Mouse (Mus musculus) embryonic facial prominence, embryonic 10.5 days (tissue): ENCODE data around the gene Bmp8a. TPM values are rescaled to one million over a fixed set of nuclear protein-coding genes. Genes with fewer than 3 reads are reported as not detected.
"Not testable (repeated sequence)": the region's sequence is repeated elsewhere in the genome, so short reads cannot be mapped to it uniquely, and the experiment has no call there.

Experiments
- DNase-seq: peaks from one replicate; pipeline ENCODE4 v3.0.0-alpha.2; 2017; ENCODE audit warnings: low spot score
- H3K27ac ChIP-seq: fragments of 300-500 bp; sonication (generic); replicated peaks from 2 replicates; pipeline ENCODE4 v1.5.1; 2016; ENCODE audit warnings: mild to moderate bottlenecking
- H3K27me3 ChIP-seq: fragments of 300-500 bp; sonication (generic); replicated peaks from 2 replicates; pipeline ENCODE4 v1.6.1; 2016; ENCODE audit warnings: low read depth, mild to moderate bottlenecking; ENCODE audit not compliant: poor library complexity, severe bottlenecking
- H3K36me3 ChIP-seq: fragments of 300-500 bp; sonication (generic); replicated peaks from 2 replicates; pipeline ENCODE4 v1.6.1; 2016; ENCODE audit warnings: mild to moderate bottlenecking, moderate library complexity
- H3K4me1 ChIP-seq: fragments of 300-500 bp; sonication (generic); 2 replicates; pipeline ENCODE4 v1.6.1; 2016
- H3K4me3 ChIP-seq: fragments of 300-500 bp; sonication (generic); 2 replicates; pipeline ENCODE4 v1.5.1; 2016; ENCODE audit warnings: mild to moderate bottlenecking, moderate library complexity
- H3K9me3 ChIP-seq: fragments of 300-500 bp; sonication (generic); 2 replicates; pipeline ENCODE4 v1.6.1; 2016; ENCODE audit warnings: mild to moderate bottlenecking
- WGBS: fragments of 180-500 bp; shearing (Covaris S2); methylation state at CpG from one replicate; pipeline ENCODE4 v1.1.7; 2016; 5-methylcytosine and 5-hydroxymethylcytosine counted together
- polyA plus RNA-seq: library from polyadenylated mRNA; unstranded; fragments of >200 nt; fragmentation: Nextera tagmentation; extraction: Ambion mirVana; gene quantifications from 2 replicates; pipeline ENCODE4 v1.2.1, GENCODE M21; 2016

Gene Bmp8a
- polyA plus RNA-seq, 1 experiment from 2014 or later = not detected

- Histone ChIP-seq H3K4me3 (no peak overlapping the region), H3K27me3 (no peaks in the 10 kb centered on the region), H3K36me3 (peaks cover 99% of the 10 kb centered on the region), H3K4me1 (no peaks in the 10 kb centered on the region), H3K9me3 (no peaks in the 10 kb centered on the region), H3K27ac (no peak overlapping the region)
- 92% methylated on average over 22 of the region's 22 CpGs for WGBS
- DNase-seq = no peak
Measured at GRCm38 (mm10) chr4:123297195-123297960, 45.7 kb downstream of the Bmp8a start.

- H3K27me3 ChIP-seq = no peaks in the 10 kb centered on the region
- no peak overlapping the region for H3K27ac ChIP-seq
- DNase-seq = no peak
- H3K36me3 ChIP-seq = peaks cover 99% of the 10 kb centered on the region
- no peaks in the 10 kb centered on the region for H3K4me1 ChIP-seq
- H3K9me3 ChIP-seq = no peaks in the 10 kb centered on the region
- WGBS = 83% methylated on average over 5 of the region's 5 CpGs
- H3K4me3 ChIP-seq = no peak overlapping the region
Measured at GRCm38 (mm10) chr4:123296148-123296534, 46.9 kb downstream of the Bmp8a start.

GRCm38 (mm10) chr4:123295516-123296147 is 47.4 kb downstream of the Bmp8a start:
- no peaks in the 10 kb centered on the region for H3K27me3 ChIP-seq
- no peaks in the 10 kb centered on the region for H3K9me3 ChIP-seq
- no peak for DNase-seq
- H3K4me3 ChIP-seq = no peak overlapping the region
- no peaks in the 10 kb centered on the region for H3K4me1 ChIP-seq
- peaks cover 99% of the 10 kb centered on the region for H3K36me3 ChIP-seq
- WGBS = 88% methylated on average over 21 of the region's 21 CpGs
- no peak overlapping the region for H3K27ac ChIP-seq

- not testable (repeated sequence) for H3K27me3 ChIP-seq, H3K4me3 ChIP-seq, H3K27ac ChIP-seq, DNase-seq, H3K9me3 ChIP-seq, H3K4me1 ChIP-seq
- WGBS = 85% methylated on average over 15 of the region's 15 CpGs
- peaks cover 99% of the 10 kb centered on the region for H3K36me3 ChIP-seq
Measured at GRCm38 (mm10) chr4:123295026-123295425, 48.0 kb downstream of the Bmp8a start.

- Histone ChIP-seq H3K4me3 (no peak overlapping the region), H3K4me1 (peaks cover 11% of the 10 kb centered on the region), H3K36me3 (peaks cover 99% of the 10 kb centered on the region), H3K27ac (no peak overlapping the region), H3K27me3 (no peaks in the 10 kb centered on the region), H3K9me3 (no peaks in the 10 kb centered on the region)
- DNase-seq = no peak
- WGBS = 84% methylated on average over 7 of the region's 7 CpGs
Measured at GRCm38 (mm10) chr4:123293661-123294443, 49.2 kb downstream of the Bmp8a start.

- Histone ChIP-seq H3K4me3 (no peak overlapping the region), H3K36me3 (peaks cover 100% of the 10 kb centered on the region), H3K27me3 (no peaks in the 10 kb centered on the region), H3K27ac (no peak overlapping the region), H3K4me1 (peaks cover 16% of the 10 kb centered on the region), H3K9me3 (no peaks in the 10 kb centered on the region)
- no peak for DNase-seq
- WGBS = 82% methylated on average over 7 of the region's 7 CpGs
Measured at GRCm38 (mm10) chr4:123292989-123293388, 50.1 kb downstream of the Bmp8a start.

- Histone ChIP-seq H3K27me3 (no peaks in the 10 kb centered on the region), H3K9me3 (no peaks in the 10 kb centered on the region), H3K4me1 (peaks cover 20% of the 10 kb centered on the region), H3K36me3 (peaks cover 100% of the 10 kb centered on the region), H3K27ac (no peak overlapping the region), H3K4me3 (no peak overlapping the region)
- WGBS = 81% methylated on average over 3 of the region's 3 CpGs
- DNase-seq = no peak
Measured at GRCm38 (mm10) chr4:123292390-123292789, 50.7 kb downstream of the Bmp8a start.

- Histone ChIP-seq H3K4me3 (no peak overlapping the region), H3K9me3 (no peaks in the 10 kb centered on the region), H3K36me3 (peaks cover 100% of the 10 kb centered on the region), H3K27me3 (no peaks in the 10 kb centered on the region), H3K4me1 (peaks cover 39% of the 10 kb centered on the region), H3K27ac (no peak overlapping the region)
- no peak for DNase-seq
- 88% methylated on average over 12 of the region's 12 CpGs for WGBS
Measured at GRCm38 (mm10) chr4:123289038-123289437, 54.0 kb downstream of the Bmp8a start.

GRCm38 (mm10) chr4:123286790-123287189 is 56.3 kb downstream of the Bmp8a start:
- H3K4me1 ChIP-seq = peaks cover 43% of the 10 kb centered on the region
- H3K9me3 ChIP-seq = no peaks in the 10 kb centered on the region
- H3K27me3 ChIP-seq = no peaks in the 10 kb centered on the region
- no peak overlapping the region for H3K27ac ChIP-seq
- H3K4me3 ChIP-seq = no peak overlapping the region
- WGBS = 94% methylated on average over 2 of the region's 2 CpGs
- H3K36me3 ChIP-seq = peaks cover 80% of the 10 kb centered on the region
- no peak for DNase-seq

GRCm38 (mm10) chr4:123284731-123285624 is 58.1 kb downstream of the Bmp8a start:
- no peak for DNase-seq
- Histone ChIP-seq H3K36me3 (peaks cover 62% of the 10 kb centered on the region), H3K27ac (peak overlapping the region; percentile 55; the same call in 1 of the 2 replicates), H3K27me3 (no peaks in the 10 kb centered on the region), H3K4me3 (peak overlapping the region; percentile 68), H3K4me1 (peaks cover 43% of the 10 kb centered on the region), H3K9me3 (no peaks in the 10 kb centered on the region)
- 81% methylated on average over 6 of the region's 6 CpGs for WGBS

- Histone ChIP-seq H3K27ac (peak overlapping the region; percentile 71), H3K4me1 (peaks cover 30% of the 10 kb centered on the region), H3K4me3 (peak overlapping the region; percentile 68), H3K36me3 (peaks cover 49% of the 10 kb centered on the region)
- not testable (repeated sequence) for H3K9me3 ChIP-seq, H3K27me3 ChIP-seq
- under 1% methylated on average over 15 of the region's 15 CpGs for WGBS
- DNase-seq = peak; percentile 49
Measured at GRCm38 (mm10) chr4:123283675-123284064, 59.4 kb downstream of the Bmp8a start.
